Mouse (Mus musculus): ENCODE results near the gene Cln5. TPM values are rescaled to one million over a fixed set of nuclear protein-coding genes. Genes with fewer than 3 reads are reported as not detected.

Gene Cln5
- total RNA-seq, 2 experiments from 2014 or later = 8.6 TPM

GRCm38 (mm10) chr14:103102731-103103335, 32.8 kb downstream of the Cln5 start:
- intact Hi-C loops (cut with DNase I) = no loop called here

GRCm38 (mm10) chr14:103106301-103106700, 36.3 kb downstream of the Cln5 start:
- intact Hi-C loops (cut with DNase I) = no loop called here
- no peak for DNase-seq (ENCODE audit: low spot score in 2 of 2)

More at GRCm38 (mm10) chr14:103102731-103103335, 32.8 kb downstream of the Cln5 start:
- DNase-seq (ENCODE audit: low spot score in 2 of 2) = no peak

GRCm38 (mm10) chr14:103109971-103110370, 40.0 kb downstream of the Cln5 start:
- intact Hi-C loops (cut with DNase I) = no loop called here
- DNase-seq (ENCODE audit: low spot score in 2 of 2) = peak; percentile 43 to 58

- no peak for DNase-seq (ENCODE audit: low spot score in 2 of 2)
- intact Hi-C loops (cut with DNase I) = no loop called here
Observed at GRCm38 (mm10) chr14:103112606-103113363, 42.8 kb downstream of the Cln5 start.

GRCm38 (mm10) chr14:103114994-103115670, 45.1 kb downstream of the Cln5 start:
- intact Hi-C loops (cut with DNase I) = no loop called here
- no peak for DNase-seq (ENCODE audit: low spot score in 2 of 2)

GRCm38 (mm10) chr14:103125756-103126155, 55.7 kb downstream of the Cln5 start:
- intact Hi-C loops (cut with DNase I) = no loop called here
- no peak for DNase-seq (ENCODE audit: low spot score in 2 of 2)

Other genes with a start within 250 kb of the Cln5 start
- 10 to 100 TPM; 42.4 to 48.6 TPM for gene Kctd12, start 87.6 kb upstream of the Cln5 start, total RNA-seq (2021)
- gene Acod1, start 23.2 kb upstream of the Cln5 start, total RNA-seq (2021) = not detected
- gene Fbxl3, start 29.4 kb downstream of the Cln5 start, total RNA-seq (2021) = 10 to 100 TPM; 83.0 to 99.0 TPM